Mouse (Mus musculus): ENCODE measurements around the gene Mpig6b. TPM values are rescaled to one million over a fixed set of nuclear protein-coding genes. Genes with fewer than 3 reads are reported as not detected.

The Mpig6b gene
- total RNA-seq, 2 experiments from 2014 or later = not detected

- no peak for DNase-seq
Observed at GRCm38 (mm10) chr17:35085208-35085865, 19.4 kb upstream of the Mpig6b start, which contains the start of gene Ly6g6f. Ly6g6f (minus strand) TSS chr17:35085610.

GRCm38 (mm10) chr17:35083929-35084497 lies 18.0 kb upstream of the Mpig6b start:
- no peak for DNase-seq

- no peak for DNase-seq
Observed at GRCm38 (mm10) chr17:35082841-35083576, 17.0 kb upstream of the Mpig6b start.

- no peak for DNase-seq
Observed at GRCm38 (mm10) chr17:35080710-35081109, 14.7 kb upstream of the Mpig6b start.

GRCm38 (mm10) chr17:35080248-35080647 lies 14.3 kb upstream of the Mpig6b start:
- DNase-seq = no peak

- no peak for DNase-seq
Observed at GRCm38 (mm10) chr17:35079778-35080177, 13.8 kb upstream of the Mpig6b start.

GRCm38 (mm10) chr17:35077786-35078233 lies 11.8 kb upstream of the Mpig6b start, which contains the start of gene Ly6g6d:
Ly6g6d (minus strand) TSS chr17:35078065.
- no peak for DNase-seq

GRCm38 (mm10) chr17:35077285-35077684 lies 11.3 kb upstream of the Mpig6b start:
- DNase-seq = no peak

- DNase-seq = no peak
Observed at GRCm38 (mm10) chr17:35076507-35077176, 10.7 kb upstream of the Mpig6b start, which contains the start of gene Ly6g6e. Ly6g6e (plus strand) TSS chr17:35076902.

GRCm38 (mm10) chr17:35074097-35074496 lies 8.1 kb upstream of the Mpig6b start:
- no peak for DNase-seq

GRCm38 (mm10) chr17:35071454-35071853 lies 5.5 kb upstream of the Mpig6b start:
- no peak for DNase-seq

GRCm38 (mm10) chr17:35070556-35071229 lies 4.7 kb upstream of the Mpig6b start:
- DNase-seq = no peak

GRCm38 (mm10) chr17:35068213-35068914 lies 2.4 kb upstream of the Mpig6b start:
- DNase-seq = no peak

- DNase-seq = peak; percentile 46
Observed at GRCm38 (mm10) chr17:35064951-35065947, 735 bp downstream of the Mpig6b start, which contains the start of gene Ly6g6c. Ly6g6c (plus strand) TSS chr17:35065388.

GRCm38 (mm10) chr17:35064378-35064877 lies 1.6 kb downstream of the Mpig6b start:
- DNase-seq = no peak

- no peak for DNase-seq
Observed at GRCm38 (mm10) chr17:35063466-35063865, 2.5 kb downstream of the Mpig6b start.

GRCm38 (mm10) chr17:35061299-35061698 lies 4.7 kb downstream of the Mpig6b start:
- no peak for DNase-seq

GRCm38 (mm10) chr17:35060737-35061297 lies 5.2 kb downstream of the Mpig6b start:
- DNase-seq = peak; percentile 20

GRCm38 (mm10) chr17:35060071-35060470 lies 5.9 kb downstream of the Mpig6b start:
- peak; percentile 16 for DNase-seq
